ENCODE assay signal across 8 mouse cellular contexts in the genomic region with DNA sequence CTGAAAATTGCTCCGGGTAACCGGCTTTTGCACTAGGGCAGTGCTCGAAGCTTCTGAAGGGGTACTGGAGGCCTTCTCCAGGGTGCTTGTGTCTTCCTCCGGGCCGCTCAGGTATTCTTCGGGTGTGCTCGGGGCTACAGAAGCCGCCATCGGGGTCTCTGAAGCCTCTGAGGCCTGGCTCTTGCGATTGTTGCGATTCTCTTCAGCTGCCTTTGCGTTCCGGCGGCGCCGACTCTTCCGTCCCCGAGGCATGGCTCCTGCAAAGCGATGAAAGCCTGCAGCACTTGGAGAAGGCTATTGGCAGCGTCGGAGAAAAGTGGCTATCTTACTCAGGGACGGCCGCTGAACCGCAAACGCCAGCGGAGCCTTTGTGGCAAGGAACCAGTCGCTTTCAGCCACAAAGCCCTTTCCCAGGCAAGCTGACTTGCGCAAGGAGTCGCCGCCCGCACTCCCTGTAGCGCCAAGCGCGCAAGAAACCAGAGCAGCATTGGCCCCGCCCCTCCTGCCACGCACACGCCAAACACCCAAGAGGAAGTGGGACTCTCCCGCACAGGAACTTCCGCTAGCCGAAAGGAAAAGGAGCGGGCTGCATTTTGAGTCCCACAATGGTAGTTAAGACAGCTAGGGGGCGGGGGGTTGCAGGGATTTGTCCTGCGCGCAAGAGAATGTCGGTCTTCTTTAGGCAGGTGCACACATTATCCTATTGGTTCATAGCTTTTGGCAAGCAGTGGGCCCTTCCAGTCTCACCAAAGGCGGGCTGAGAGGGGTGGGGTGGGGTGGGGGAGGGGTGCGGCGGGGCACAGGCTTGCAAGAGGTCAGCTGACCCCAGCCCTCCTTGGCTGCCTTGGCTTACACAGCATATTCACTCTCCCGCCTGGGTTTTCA. TPM values are rescaled to one million over a fixed set of nuclear protein-coding genes. Genes with fewer than 3 reads are reported as not detected.
DNase-seq lines count a peak whose midpoint lies in the region; ATAC-seq lines count a peak whose summit lies in the region.

TSS of gene Mageh1 (minus strand) at position 489 of the 885 bp plus-strand sequence.

- H3K27ac ChIP-seq in macrophage: no peak within 1 kb of the TSS

- H3K4me3 ChIP-seq in macrophage (ENCODE audit: inconsistent target): peak within 1 kb of the TSS; percentile 18; the same call in 1 of the 2 replicates

- ATAC-seq in inflammation-experienced regulatory T-cells, adult 6 months: peak; percentile 87

- no peaks in the 10 kb centered on the region for H3K36me3 ChIP-seq in macrophage (ENCODE audit: inconsistent target)

- 15% methylated on average over 37 of the region's 49 CpGs for WGBS in macrophage (ENCODE audit: missing documents)

- intact Hi-C loops in gastrocnemius, postnatal 36 days (cut with DNase I): no loop called here

- H3K79me2 ChIP-seq in macrophage (ENCODE audit: inconsistent target): no peaks in the 10 kb centered on the region

- DNase-seq in adrenal gland, adult 2 months: peak; percentile 87
- DNase-seq in embryo, embryonic 10.5 days (ENCODE audit: low spot score): peak; percentile 89
- peak; percentile 60 to 67 for DNase-seq in gastrocnemius, postnatal 36 days
- DNase-seq in left cerebral cortex, adult 8-10 months (ENCODE audit: low spot score in 2 of 2): peak; percentile 58 to 79
- DNase-seq in right cerebral cortex, postnatal 10 days (ENCODE audit: low spot score in 2 of 2): peak; percentile 91 to 92
- DNase-seq in adipocyte (ENCODE audit: low spot score): no peak

RNA-seq across cellular contexts. Expression of gene Mageh1, which starts in this region (rescaled TPM):
- total RNA-seq in adrenal gland, adult 2 months (2021): 10 to 100 TPM; 12.4 to 30.4 TPM
- 5.8 and 6.0 TPM in 2 replicates for polyA plus RNA-seq in adrenal gland, adult 2 months (2012; rRNA removed)
- total RNA-seq in gastrocnemius, postnatal 36 days (2021): 1 to 10 TPM; 4.2 to 4.5 TPM
- polyA plus RNA-seq in inflammation-experienced regulatory T-cells, adult 6 months (2017; shearing (Covaris generic)): 1 to 10 TPM; 1.0 to 3.1 (median 1.5) TPM
- 10 to 100 TPM; 38.9 to 45.1 (median 42.0) TPM for total RNA-seq in left cerebral cortex, adult 8-10 months (2022)
- total RNA-seq in macrophage (2018; cell fraction: chromatin; rRNA removed): 1 to 10 TPM in 1 of 26 experiments, not detected in 25; 3.4 TPM
- total RNA-seq in macrophage (2018; cell fraction: cytosol; rRNA removed): under 1 TPM; 0.15 to 0.60 (median 0.31) TPM
- total RNA-seq in macrophage (2018; cell fraction: nucleus; rRNA removed): 1 to 10 TPM in 1 of 26 experiments, under 1 TPM in 4, not detected in 21; 0.36 to 1.4 (median 0.69) TPM
- 0.21 to 0.67 TPM (median 0.33 TPM) in 3 replicates for polyA plus RNA-seq in macrophage (2018)
